Mouse (Mus musculus): ENCODE data around the gene Ccdc152.
"Not testable (repeated sequence)": the region's sequence is repeated elsewhere in the genome, so short reads cannot be mapped to it uniquely, and the experiment has no call there.

The Ccdc152 gene

GRCm38 (mm10) chr15:3277391-3277790, 25.9 kb downstream of the Ccdc152 start:
- no peak for DNase-seq (ENCODE audit: low spot score)

- no peak for DNase-seq (ENCODE audit: low spot score)
These were observed 30.1 kb downstream of the Ccdc152 start for GRCm38 (mm10) chr15:3273191-3273590.

DNA sequence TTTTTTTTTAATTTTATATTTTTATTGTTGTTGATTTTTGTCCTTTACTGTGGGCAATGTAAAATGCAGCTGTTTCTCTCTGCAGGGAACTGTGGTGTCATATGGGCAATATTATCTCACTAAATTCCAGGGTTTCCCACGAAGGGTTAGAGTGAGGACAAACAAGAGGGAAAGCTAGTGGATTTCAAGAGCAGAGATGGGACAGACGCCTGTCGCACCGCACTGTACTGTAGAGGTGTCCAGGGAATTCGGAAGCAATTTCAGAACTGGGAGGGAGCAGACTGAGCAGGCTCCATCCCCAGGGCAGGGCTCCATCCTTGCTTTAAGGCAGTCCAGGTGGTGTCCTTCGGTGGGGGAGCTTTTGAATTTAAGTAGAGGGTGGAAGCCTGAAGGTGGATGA, 32.1 kb downstream of the Ccdc152 start:
- DNase-seq (ENCODE audit: low spot score), result no peak

GRCm38 (mm10) chr15:3270646-3271077, 32.7 kb downstream of the Ccdc152 start:
- DNase-seq (ENCODE audit: low spot score), result peak; percentile 77

DNA sequence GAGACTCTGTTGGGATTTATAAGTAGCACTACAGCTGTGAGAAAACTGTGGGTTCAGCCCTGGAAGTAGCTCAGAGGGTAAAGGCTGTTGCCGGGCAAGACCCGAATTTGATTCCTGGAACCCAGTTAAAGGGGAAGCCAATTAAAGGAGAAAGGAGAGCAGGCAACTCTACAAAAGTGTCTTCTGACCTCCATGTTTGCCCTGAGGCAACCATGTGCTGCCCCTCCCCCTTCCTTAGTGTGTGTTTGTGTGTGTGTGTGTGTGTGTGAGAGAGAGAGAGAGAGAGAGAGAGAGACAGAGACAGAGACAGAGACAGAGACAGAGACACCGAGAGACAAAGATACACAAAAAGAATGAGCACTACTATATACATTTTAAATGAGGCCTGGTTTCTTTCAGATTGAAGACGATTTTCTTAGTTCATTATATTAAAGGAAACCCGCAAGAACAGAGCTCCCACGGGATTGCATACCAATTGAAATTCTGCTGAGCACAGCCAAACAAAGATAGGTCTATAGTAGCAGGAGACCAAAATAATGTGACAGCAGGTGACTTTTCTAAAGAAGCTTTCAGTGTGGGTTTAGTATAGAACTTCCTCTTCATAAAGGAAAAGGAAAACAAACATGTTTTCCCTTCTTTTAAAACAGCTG, 33.2 kb downstream of the Ccdc152 start:
- DNase-seq (ENCODE audit: low spot score), result no peak

- no peak for DNase-seq (ENCODE audit: low spot score)
These were observed 33.8 kb downstream of the Ccdc152 start for GRCm38 (mm10) chr15:3269496-3269895.

GRCm38 (mm10) chr15:3268247-3268646, 35.1 kb downstream of the Ccdc152 start, which contains the start of gene Selenop:
Gene Selenop, plus strand, starts transcription at chr15:3268547.
- no peak for DNase-seq (ENCODE audit: low spot score)

DNA sequence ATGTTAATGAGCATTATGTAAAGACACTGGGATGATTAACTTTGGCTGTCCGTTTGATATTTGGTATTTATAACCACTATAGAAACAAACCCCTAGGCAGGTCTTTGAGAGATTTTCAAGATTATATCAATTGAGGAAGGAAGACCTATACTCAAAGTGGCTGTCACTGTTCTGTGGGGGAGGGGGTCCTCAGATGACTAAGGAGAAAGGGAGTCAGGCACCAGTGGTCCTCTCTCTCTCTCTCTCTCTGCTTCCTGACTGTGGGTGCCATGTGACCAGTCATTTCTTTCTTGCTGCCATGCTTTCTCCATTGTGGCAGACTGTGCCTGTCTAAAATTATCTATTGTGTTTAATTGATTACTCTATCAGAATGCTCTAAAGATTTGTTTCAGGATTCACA, 38.5 kb downstream of the Ccdc152 start:
- DNase-seq (ENCODE audit: low spot score), result no peak

- no peak for DNase-seq (ENCODE audit: low spot score)
These were observed 39.0 kb downstream of the Ccdc152 start for GRCm38 (mm10) chr15:3264293-3264692.

DNA sequence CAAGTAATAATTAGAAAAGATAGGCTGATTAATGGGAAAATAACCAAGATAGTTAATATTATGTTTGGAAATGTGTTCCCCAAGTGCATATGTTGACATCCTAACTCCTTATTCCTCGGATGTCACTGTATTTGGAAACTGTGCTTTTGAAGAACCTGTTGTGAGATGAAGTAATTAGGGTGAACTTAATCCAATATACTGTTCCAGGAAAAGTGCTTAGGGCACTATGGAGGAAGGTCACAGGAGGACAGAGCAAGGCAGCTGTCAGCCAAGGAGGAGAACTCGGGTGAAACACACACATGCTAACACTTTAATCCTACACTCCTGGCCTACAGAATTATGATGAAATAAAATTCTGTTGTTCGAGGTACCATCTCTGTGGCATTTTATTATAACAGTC, 40.4 kb downstream of the Ccdc152 start:
- DNase-seq (ENCODE audit: low spot score), result no peak

DNA sequence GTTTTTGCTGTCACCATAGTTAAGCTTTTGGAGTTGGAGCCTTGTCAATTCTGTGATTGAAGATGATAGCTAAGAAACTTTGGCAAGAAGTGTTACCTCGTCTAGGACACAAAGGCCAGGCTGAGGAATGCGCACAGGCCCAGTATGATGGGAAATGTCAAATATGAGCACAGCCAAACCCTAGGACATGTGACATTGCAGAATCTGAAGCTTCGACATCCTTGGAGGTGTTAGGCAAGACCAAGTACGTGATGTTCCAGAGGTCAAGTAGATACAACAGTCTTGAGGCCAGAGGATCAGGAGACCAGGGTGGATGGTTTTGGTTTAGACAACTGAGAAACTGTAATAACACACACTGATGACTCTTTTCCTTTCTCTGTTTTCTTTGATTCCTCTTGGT, 43.0 kb downstream of the Ccdc152 start:
- DNase-seq (ENCODE audit: low spot score), result no peak

GRCm38 (mm10) chr15:3259025-3259424, 44.3 kb downstream of the Ccdc152 start:
- DNase-seq (ENCODE audit: low spot score), result no peak

DNA sequence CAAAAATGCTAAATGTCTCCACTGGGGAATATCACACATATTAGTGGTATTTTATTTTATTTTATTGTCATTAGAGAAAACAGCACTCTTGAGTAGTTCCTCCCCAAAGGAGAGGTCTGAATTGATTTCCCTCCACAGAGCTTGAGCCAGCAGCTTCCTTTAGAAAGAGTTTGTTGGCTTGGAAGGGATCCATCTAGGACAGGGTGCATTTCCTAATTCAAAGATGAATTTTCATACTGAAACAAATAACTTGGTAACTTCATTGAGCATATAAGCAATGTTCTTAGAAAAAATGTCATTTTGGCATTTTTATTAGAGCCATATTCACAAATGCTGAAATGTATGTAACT, 51.6 kb downstream of the Ccdc152 start:
- DNase-seq (ENCODE audit: low spot score), result no peak

- DNase-seq (ENCODE audit: low spot score), result no peak
These were observed 52.2 kb downstream of the Ccdc152 start for GRCm38 (mm10) chr15:3251031-3251717.

DNA sequence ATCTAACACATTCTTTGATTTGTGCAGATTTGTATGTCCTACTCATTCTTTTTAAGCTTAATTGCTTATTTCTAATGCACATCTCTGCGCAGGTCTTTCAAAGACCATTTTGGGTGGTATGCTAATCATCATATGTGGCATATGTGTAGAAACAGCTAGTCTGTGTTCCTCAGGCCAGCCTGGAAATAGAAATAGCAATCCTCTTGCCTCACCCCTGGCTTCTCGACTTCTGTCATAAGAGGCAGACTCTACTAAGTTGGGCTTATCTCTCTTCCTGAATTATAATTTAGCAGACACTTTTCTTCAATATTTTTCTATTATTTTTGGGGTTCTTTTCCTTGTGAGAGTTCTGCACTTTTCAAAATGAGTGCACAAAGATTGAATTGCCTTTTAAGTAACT, 52.7 kb downstream of the Ccdc152 start:
- no peak for DNase-seq (ENCODE audit: low spot score)

DNA sequence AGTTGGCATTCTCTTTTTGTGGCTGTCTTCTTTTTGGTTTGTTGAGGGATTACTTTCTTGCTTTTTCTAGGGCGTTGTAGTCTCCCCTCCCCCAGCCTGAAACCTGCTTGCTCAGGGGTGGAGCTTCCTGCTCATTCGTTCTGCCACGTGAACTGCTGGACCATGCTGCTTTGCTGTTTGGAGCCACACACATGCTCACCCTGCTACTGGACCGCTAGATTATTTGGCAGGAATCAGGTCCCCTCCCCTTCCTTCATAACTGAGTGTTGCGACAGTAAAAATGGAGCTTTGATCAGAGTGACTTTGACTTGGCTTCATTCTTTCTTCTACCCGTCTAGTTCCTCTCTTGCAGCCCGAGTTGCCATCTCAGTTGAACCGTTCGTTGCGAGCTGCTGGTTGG, 58.3 kb downstream of the Ccdc152 start:
- DNase-seq (ENCODE audit: low spot score), result not testable (repeated sequence)

DNA sequence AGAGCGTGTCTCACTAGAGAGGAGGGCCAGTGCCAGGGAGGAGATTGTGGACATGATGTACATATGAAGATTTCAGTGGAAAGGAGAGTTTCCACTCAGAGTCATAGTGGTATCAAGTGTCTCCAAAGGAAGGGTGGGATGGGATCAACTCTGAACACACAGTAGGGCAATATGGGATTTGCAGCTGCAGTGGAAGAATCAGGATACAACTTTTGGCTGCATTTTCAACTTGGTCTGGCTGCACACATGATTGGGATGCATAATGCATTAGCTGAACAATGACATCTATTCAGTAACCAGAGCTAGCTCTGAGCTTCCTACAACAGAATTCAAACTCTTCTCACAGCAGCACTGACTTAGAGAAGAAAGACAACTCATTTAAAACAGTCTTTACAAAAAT, 65.4 kb downstream of the Ccdc152 start:
- no peak for DNase-seq (ENCODE audit: low spot score)

DNA sequence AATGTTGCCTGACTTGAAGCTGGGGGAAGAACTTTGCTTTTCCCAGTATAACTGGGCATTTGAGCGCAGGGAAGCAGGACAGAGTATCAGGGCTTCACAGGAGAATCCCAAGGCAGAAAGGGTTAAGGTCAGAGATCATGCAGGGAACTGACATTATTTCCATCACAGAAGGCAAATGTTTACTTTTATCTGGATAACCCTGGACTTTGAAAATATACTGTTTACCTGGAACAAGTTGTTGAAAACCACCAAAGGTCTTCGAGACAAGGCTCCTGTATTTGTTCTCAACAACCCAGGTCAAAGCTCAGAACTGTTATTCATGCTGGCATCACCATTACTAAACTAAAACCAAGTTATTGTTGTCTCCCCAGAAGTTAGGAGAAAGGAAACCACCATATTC, 67.0 kb downstream of the Ccdc152 start:
- DNase-seq (ENCODE audit: low spot score), result no peak

DNA sequence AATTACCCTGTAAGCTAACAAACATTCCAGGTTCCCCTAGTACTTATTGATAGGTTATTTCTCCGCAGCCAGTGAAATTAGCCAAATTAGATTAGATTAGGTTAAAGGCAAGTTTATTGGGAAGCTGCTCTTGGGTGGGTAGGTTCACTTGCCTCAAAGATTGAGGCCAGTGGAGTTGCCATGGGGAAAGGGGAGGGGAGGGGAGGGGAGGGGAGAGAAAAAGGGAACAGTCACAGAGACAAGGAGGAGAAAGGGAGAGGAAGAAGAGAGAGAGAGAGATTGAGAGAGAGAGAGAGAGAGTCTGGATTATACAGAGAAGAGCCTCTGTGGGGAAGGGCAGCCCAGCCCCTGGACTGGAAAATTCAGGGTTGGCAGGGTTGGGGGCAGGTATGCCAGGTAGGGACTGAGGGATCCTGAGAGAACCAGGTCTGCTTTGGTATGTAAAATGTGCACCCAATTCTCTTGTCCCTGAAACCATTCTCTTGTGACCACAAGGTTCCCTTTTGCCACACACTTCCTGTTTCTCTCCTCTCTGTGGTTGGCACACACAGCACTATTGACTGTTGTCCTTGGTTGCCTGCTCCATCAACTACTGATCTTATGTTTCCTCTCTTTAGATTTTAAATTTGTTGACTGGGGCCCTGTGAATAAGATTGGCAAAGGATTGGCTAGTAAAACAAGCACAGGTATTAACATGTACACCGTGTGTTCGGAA, 69.3 kb downstream of the Ccdc152 start:
- DNase-seq (ENCODE audit: low spot score), result no peak

GRCm38 (mm10) chr15:3232168-3232835, 71.0 kb downstream of the Ccdc152 start:
- DNase-seq (ENCODE audit: low spot score), result no peak

- no peak for DNase-seq (ENCODE audit: low spot score)
These were observed 72.3 kb downstream of the Ccdc152 start for GRCm38 (mm10) chr15:3231004-3231403.
